Mouse (Mus musculus) spleen, adult 2 months (tissue): ENCODE measurements around the gene Ppp2r2c. TPM values are rescaled to one million over a fixed set of nuclear protein-coding genes. Genes with fewer than 3 reads are reported as not detected.

Experiments
- DNase-seq, 2 experiments: peaks; one replicate each; pipeline versions ENCODE4 v3.0.0 to v3.0.0-alpha.2; 2012 to 2021; ENCODE audit warnings: low spot score in 2 of 2, low read depth in 1 of 2
- H3K27ac ChIP-seq: fragments of 200-500 bp; 2 replicates; pipeline ENCODE4 v1.5.1; 2012; ENCODE audit warnings: low read length, inconsistent platforms; ENCODE audit not compliant: insufficient read depth
- H3K27me3 ChIP-seq: fragments of 200-500 bp; 2 replicates; pipeline ENCODE4 v1.6.1; 2012; ENCODE audit warnings: mild to moderate bottlenecking, moderate library complexity, low read length, inconsistent platforms; ENCODE audit not compliant: control insufficient read depth, insufficient read depth
- H3K36me3 ChIP-seq: fragments of 200-500 bp; 2 replicates; pipeline ENCODE4 v1.6.1; 2012; ENCODE audit warnings: mild to moderate bottlenecking, low read length, inconsistent platforms; ENCODE audit not compliant: control insufficient read depth, insufficient read depth
- H3K4me1 ChIP-seq: fragments of 200-500 bp; 2 replicates; pipeline ENCODE4 v1.6.1; 2011; ENCODE audit warnings: inconsistent platforms; ENCODE audit not compliant: control insufficient read depth, insufficient read depth, insufficient read length
- H3K4me3 ChIP-seq: fragments of 200-500 bp; 2 replicates; pipeline ENCODE4 v1.5.1; 2011; ENCODE audit warnings: mild to moderate bottlenecking, inconsistent platforms; ENCODE audit not compliant: insufficient read depth, insufficient read length; ENCODE audit errors: extremely low read depth
- CTCF ChIP-seq: fragments of 200-500 bp; IDR thresholded peaks from 2 replicates; pipeline ENCODE4 v1.5.1; 2011; ENCODE audit warnings: mild to moderate bottlenecking, inconsistent platforms; ENCODE audit not compliant: insufficient read depth, insufficient read length, insufficient replicate concordance; ENCODE audit errors: extremely low read depth
- POLR2A ChIP-seq: fragments of 200-500 bp; IDR thresholded peaks from 2 replicates; pipeline ENCODE4 v1.6.1; 2011; ENCODE audit warnings: low read depth, low read length, inconsistent platforms
- WGBS: fragments of 180-500 bp; shearing (Covaris S2); methylation state at CpG from one replicate; pipeline ENCODE4 v1.1.7; 2018; 5-methylcytosine and 5-hydroxymethylcytosine counted together
- polyA plus RNA-seq: library from polyadenylated mRNA; depleted of rRNA; stranded (reverse); fragments of >200 nt; gene quantifications from 2 replicates; pipeline ENCODE4 v1.2.3, GENCODE M21; 2012; rRNA removed

The Ppp2r2c gene
- polyA plus RNA-seq = 0.05 TPM in 2 replicates

DNA sequence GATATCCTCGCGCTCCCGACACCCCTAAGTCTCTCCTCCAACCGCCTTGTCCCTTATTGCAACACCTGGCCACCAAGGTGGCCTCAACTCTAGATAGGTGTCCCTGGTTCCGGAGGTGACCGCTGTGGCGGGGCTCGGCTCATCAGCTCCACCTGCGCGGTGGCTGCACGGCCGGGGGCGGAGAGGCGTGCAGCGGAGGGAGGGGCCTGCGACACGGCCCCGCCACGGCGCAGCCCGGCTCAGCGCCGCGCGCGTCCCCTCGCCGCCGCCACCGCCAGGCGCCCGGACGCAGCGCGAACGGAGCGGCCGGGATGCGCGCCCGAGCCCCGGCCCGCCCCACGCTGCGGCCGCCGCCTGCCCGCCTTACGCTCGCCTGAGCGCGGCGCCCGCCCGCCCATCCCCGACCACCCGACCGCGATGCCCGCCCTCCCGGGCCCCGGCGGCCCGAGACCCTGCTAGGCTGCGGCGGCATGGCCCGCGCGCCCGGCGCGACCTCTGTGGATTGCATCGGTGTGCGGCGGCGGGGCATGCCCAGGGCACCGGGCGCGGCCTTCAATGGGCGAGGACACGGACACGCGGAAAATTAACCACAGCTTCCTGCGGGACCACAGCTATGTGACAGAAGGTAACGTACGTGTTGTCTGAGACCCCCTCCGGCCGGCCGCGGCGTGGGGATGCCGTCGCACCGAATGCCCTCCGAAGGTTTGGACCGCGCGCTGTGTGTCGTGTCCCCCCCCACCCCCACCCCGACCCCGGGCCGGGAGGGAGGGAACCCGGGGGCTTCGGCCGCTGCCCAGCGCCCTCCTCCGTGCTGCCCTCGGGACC, at the start of gene Ppp2r2c:
Gene Ppp2r2c, plus strand, starts transcription at position 248 of the 825 bp plus-strand sequence.
- 5% methylated on average over 96 of the region's 108 CpGs for WGBS
- H3K4me3 ChIP-seq = no peak within 1 kb of the TSS
- TF ChIP-seq CTCF (no peak), POLR2A (no peak)
- DNase-seq = no peak
- no peaks in the 10 kb centered on the region for H3K4me1 ChIP-seq
- peaks cover 17% of the 10 kb centered on the region for H3K27me3 ChIP-seq
- no peak within 1 kb of the TSS for H3K27ac ChIP-seq
- no peaks in the 10 kb centered on the region for H3K36me3 ChIP-seq

DNA sequence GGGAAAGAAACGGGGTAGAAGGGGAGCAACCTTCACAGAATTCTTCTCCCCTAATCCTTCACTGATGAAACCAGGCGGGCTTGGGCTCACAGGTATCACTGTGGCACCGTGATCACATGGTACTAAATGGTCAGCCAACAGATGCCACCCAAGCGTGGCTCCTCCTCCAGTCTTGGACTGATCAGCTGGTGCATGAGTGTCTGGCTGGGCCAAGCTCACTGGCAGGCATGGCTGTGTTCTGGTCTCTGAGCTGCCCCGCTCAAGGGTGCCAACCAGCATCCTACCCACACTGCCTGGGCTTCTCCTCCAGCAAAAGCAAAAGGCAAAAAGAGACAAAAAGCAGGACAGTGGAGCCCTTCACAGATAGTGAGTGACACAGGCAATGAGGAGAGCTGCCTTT, 48.6 kb upstream of the Ppp2r2c start:
- H3K4me1 ChIP-seq = no peaks in the 10 kb centered on the region
- 91% methylated on average over 5 of the region's 5 CpGs for WGBS
- no peak for TF ChIP-seq POLR2A
- no peak for TF ChIP-seq CTCF
- no peak overlapping the region for H3K27ac ChIP-seq
- DNase-seq = no peak
- no peak overlapping the region for H3K4me3 ChIP-seq
- H3K36me3 ChIP-seq = peaks cover 64% of the 10 kb centered on the region
- no peaks in the 10 kb centered on the region for H3K27me3 ChIP-seq

DNA sequence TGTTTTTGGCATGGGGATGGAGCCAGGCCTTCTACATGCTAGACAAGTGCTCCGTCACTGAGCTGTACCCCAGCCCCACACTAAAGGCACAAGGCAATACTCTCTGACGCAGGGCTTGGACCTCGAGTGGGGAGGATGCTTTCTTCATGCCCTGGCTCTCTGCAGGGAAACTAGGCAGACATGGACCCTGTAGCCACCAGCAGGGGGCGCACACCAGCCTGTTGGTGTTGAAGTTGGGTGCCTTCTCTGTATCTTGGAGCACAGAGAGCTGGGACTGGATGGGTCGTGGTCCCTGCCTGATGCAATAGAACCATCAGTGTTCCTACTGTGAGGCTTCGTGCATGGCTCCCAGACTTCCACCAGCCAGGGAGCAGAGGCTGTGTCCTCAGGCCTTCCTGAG, 48.2 kb upstream of the Ppp2r2c start:
- no peaks in the 10 kb centered on the region for H3K27me3 ChIP-seq
- peak in 1 of 2 experiments; percentile 45 for DNase-seq
- H3K4me3 ChIP-seq = no peak overlapping the region
- no peak overlapping the region for H3K27ac ChIP-seq
- peaks cover 63% of the 10 kb centered on the region for H3K36me3 ChIP-seq
- H3K4me1 ChIP-seq = no peaks in the 10 kb centered on the region
- TF ChIP-seq CTCF = peak; percentile 74; the same call in 1 of the 2 replicates
- no peak for TF ChIP-seq POLR2A
- 78% methylated on average over 6 of the region's 6 CpGs for WGBS

GRCm38 (mm10) chr5:36822907-36823306, 45.4 kb upstream of the Ppp2r2c start:
- H3K36me3 ChIP-seq = peaks cover 71% of the 10 kb centered on the region
- no peak overlapping the region for H3K27ac ChIP-seq
- 97% methylated on average over 4 of the region's 4 CpGs for WGBS
- H3K4me1 ChIP-seq = no peaks in the 10 kb centered on the region
- TF ChIP-seq POLR2A (no peak), CTCF (no peak)
- no peak for DNase-seq
- no peaks in the 10 kb centered on the region for H3K27me3 ChIP-seq
- H3K4me3 ChIP-seq = no peak overlapping the region

DNA sequence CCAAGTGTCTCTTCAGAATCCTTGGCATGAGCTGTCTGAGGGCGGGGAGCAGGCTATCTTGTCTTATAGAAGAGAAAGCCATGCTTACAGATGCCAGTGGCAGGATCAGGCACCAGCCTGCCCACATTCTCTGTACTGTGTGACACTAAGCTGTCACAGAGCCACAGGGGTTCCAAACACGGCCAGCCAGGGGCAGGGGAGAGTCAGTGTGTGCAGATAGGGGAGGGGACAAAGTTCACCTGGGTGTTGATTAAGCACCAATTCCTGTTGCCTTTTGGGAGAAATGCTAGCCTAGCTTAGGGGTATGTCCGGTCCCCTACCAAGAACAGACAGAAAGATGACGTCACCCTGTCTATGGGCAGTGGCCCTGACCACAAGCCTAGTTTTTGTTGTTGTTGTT, 39.2 kb upstream of the Ppp2r2c start:
- DNase-seq = no peak
- peaks cover 24% of the 10 kb centered on the region for H3K36me3 ChIP-seq
- peaks cover 9% of the 10 kb centered on the region; the same call in 1 of the 2 replicates for H3K4me1 ChIP-seq

GRCm38 (mm10) chr5:36829913-36830879, 38.1 kb upstream of the Ppp2r2c start, which contains the start of gene Man2b2:
Gene Man2b2 (minus strand): TSS chr5:36830653.
- H3K4me1 ChIP-seq = peaks cover 9% of the 10 kb centered on the region; the same call in 1 of the 2 replicates
- H3K27ac ChIP-seq = peak within 1 kb of the TSS; percentile 69
- peak within 1 kb of the TSS; percentile 82 for H3K4me3 ChIP-seq
- H3K36me3 ChIP-seq = peaks cover 18% of the 10 kb centered on the region
- 2% methylated on average over 46 of the region's 46 CpGs for WGBS
- DNase-seq = peak; percentile 72 to 90
- no peaks in the 10 kb centered on the region for H3K27me3 ChIP-seq
- peak; percentile 49; the same call in 1 of the 2 replicates for TF ChIP-seq POLR2A
- peak; percentile 95 for TF ChIP-seq CTCF

More for the DNA sequence above, 39.2 kb upstream of the Ppp2r2c start:
- no peak overlapping the region for H3K27ac ChIP-seq
- WGBS = 91% methylated on average over 4 of the region's 4 CpGs
- no peaks in the 10 kb centered on the region for H3K27me3 ChIP-seq
- H3K4me3 ChIP-seq = no peak overlapping the region
- TF ChIP-seq POLR2A = no peak
- TF ChIP-seq CTCF = no peak
